Mouse (Mus musculus): ENCODE measurements around the gene Cyb561d2. TPM values are rescaled to one million over a fixed set of nuclear protein-coding genes. Genes with fewer than 3 reads are reported as not detected.
A peak's percentile ranks its signal among the peaks of the same experiment; 100 is the strongest.

The Cyb561d2 gene
- 1 to 10 TPM in 17 of 26 experiments, under 1 TPM in 5, not detected in 4; 0.40 to 4.5 (median 1.5) TPM for total RNA-seq (2018; cell fraction: chromatin; rRNA removed)
- total RNA-seq (2018; cell fraction: cytosol; rRNA removed): 10 to 100 TPM; 10.2 to 18.0 (median 14.8) TPM
- total RNA-seq (2018; cell fraction: nucleus; rRNA removed): 1 to 10 TPM; 2.7 to 9.8 (median 6.4) TPM
- 7.6 to 19.6 TPM (median 16.7 TPM) in 3 replicates for polyA plus RNA-seq (2018)

DNA sequence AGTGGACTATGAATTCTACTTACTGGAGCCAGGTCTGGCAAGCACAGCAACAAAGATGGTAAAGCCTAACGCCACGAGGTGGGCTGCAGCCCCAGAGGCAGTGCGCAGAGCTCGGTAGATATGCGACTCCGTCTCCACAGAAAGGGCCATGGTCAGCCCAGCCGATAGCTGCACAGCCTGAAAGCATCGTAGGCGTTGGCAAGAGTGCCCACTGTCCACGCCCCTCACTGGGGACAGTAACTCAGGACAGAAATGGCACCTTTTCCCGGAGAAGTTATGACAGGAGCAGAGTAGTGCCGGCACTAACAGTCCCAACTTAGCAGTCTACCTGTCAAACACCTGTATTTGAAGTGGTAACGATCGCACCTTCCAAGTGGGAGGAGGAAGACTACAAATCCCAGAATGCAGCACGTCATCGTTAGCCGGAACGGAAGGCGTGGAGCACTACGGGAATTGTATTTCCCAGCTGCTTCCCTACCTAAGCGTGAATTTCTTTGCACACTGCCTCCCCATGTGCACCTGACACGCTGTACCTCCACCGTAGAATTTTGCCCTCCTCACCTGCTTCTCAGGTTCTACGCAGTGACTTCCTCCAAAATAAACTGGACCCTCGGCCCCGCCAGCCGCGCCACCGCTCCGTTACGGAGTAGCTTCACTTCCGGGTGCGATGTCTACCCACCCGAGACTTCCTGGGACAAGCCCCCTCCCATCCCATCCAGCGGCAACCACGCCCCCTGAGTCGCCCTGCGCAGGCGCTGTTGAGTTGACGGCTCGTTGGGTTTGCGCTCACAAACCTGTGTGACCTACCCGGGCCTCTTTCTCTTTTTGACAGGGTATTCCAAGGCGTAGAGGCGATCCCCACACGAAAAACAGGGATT lies at the start of gene Cyb561d2, which contains the start of gene Nprl2:
TSS of gene Cyb561d2 (minus strand) at position 720 of the 878 bp plus-strand sequence.
TSS of gene Nprl2 (plus strand) at position 753 of the 878 bp plus-strand sequence.
- Histone ChIP-seq H3K79me2 (ENCODE audit: inconsistent target) (peaks cover 17% of the 10 kb centered on the region), H3K27ac (peak within 1 kb of the TSS; percentile 72), H3K36me3 (ENCODE audit: inconsistent target) (peaks cover 41% of the 10 kb centered on the region), H3K4me3 (ENCODE audit: inconsistent target) (peak within 1 kb of the TSS; percentile 78)
- WGBS (ENCODE audit: missing documents): 1% methylated on average over 46 of the region's 46 CpGs

DNA sequence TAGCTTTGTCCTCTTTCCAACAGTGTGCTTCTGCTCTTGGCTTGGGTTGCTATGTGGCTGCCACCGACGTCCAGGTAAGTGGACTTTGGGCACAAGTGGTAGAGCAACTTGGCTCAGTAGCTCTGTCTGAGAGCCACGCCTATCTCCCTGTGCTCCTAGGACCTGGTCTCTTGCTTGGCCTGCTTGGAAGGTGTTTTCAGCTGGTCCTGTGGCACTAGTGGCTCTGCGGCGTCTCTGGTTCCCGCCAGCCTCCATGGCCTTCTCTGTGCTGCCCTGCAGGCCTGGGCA lies 48.7 kb upstream of the Cyb561d2 start:
- Histone ChIP-seq H3K27ac (no peak overlapping the region), H3K79me2 (ENCODE audit: inconsistent target) (peaks cover 13% of the 10 kb centered on the region; the same call in 1 of the 2 replicates), H3K36me3 (ENCODE audit: inconsistent target) (peaks cover 16% of the 10 kb centered on the region; the same call in 1 of the 2 replicates), H3K4me3 (ENCODE audit: inconsistent target) (no peak overlapping the region)
- 92% methylated on average over 6 of the region's 6 CpGs for WGBS (ENCODE audit: missing documents)

DNA sequence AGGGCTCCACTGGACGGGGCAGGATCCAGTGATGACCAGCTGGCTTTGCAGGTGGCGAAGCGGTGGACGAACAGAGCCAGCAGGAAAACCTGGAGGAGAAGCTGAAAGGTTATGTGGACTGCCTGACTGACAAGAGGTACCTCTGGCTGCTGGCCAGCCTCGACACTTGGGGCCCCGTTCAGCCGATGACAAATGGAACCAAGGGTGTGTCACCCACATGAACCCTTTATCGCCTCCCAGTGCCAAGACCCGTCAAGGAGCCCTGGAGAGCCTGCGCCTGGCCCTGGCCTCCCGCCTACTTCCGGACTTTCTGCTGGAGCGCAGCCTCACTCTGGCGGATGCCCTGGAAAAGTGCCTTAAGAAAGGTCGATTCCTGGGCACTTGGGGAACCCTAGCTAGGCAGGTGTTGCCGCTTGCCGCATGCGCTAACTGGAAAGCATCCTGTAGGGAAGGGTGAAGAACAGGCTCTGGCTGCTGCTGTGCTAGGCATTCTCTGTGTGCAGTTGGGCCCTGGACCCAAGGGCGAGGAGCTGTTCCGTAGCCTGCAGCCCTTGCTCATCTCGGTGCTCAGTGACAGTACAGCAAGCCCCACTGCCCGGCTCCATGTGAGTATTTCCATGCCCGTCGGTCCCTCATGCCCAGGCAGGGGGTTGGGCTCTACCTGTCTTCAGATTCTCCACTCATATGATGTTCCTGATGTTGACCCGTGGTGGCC lies 48.2 kb upstream of the Cyb561d2 start:
- Histone ChIP-seq H3K36me3 (ENCODE audit: inconsistent target) (peaks cover 16% of the 10 kb centered on the region; the same call in 1 of the 2 replicates), H3K27ac (no peak overlapping the region), H3K4me3 (ENCODE audit: inconsistent target) (no peak overlapping the region), H3K79me2 (ENCODE audit: inconsistent target) (peaks cover 13% of the 10 kb centered on the region; the same call in 1 of the 2 replicates)
- WGBS (ENCODE audit: missing documents): 92% methylated on average over 25 of the region's 25 CpGs

DNA sequence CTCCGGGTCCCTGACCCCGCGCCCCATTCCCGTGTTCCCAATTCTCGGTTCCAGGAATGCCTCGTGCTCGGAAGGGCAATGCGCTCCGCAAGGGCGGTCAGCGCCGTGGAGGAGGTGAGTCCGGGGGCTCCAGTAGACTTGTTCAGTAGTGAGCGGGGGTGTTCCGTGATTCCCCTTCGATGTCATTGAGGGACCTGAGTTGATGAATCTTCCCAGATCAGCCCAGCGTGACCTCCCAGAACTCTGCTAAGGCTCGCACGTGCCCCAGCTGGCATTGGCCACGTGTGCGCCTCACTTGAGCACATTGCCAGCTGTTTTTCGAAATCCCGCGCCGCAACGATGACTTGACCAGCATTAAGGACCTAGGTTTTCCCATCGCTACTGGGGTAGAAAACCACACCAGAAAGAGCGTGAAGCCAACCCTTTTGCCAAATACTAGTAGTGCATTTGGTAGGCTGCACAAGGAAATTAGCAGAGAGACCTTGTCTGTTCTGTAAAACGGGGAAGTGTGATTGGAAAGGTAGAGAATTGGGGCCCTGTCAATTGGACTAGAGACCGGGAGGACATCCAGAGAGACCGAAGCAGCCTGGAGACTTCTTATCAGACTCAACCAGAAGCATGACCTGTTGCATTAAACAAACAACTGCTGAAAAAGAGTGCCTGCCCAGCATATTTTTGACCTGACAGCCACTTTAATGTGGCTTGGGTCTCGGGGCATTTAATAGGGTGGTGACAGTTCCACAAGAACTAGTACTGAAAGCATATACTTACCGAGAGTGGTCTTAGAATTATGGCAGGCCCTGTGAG lies 46.0 kb upstream of the Cyb561d2 start:
- 3% methylated on average over 31 of the region's 33 CpGs for WGBS (ENCODE audit: missing documents)
- peaks cover 16% of the 10 kb centered on the region; the same call in 1 of the 2 replicates for H3K36me3 ChIP-seq (ENCODE audit: inconsistent target)
- H3K27ac ChIP-seq: peak overlapping the region; percentile 32
- H3K79me2 ChIP-seq (ENCODE audit: inconsistent target): peaks cover 13% of the 10 kb centered on the region; the same call in 1 of the 2 replicates
- H3K4me3 ChIP-seq (ENCODE audit: inconsistent target): peak overlapping the region; percentile 63

DNA sequence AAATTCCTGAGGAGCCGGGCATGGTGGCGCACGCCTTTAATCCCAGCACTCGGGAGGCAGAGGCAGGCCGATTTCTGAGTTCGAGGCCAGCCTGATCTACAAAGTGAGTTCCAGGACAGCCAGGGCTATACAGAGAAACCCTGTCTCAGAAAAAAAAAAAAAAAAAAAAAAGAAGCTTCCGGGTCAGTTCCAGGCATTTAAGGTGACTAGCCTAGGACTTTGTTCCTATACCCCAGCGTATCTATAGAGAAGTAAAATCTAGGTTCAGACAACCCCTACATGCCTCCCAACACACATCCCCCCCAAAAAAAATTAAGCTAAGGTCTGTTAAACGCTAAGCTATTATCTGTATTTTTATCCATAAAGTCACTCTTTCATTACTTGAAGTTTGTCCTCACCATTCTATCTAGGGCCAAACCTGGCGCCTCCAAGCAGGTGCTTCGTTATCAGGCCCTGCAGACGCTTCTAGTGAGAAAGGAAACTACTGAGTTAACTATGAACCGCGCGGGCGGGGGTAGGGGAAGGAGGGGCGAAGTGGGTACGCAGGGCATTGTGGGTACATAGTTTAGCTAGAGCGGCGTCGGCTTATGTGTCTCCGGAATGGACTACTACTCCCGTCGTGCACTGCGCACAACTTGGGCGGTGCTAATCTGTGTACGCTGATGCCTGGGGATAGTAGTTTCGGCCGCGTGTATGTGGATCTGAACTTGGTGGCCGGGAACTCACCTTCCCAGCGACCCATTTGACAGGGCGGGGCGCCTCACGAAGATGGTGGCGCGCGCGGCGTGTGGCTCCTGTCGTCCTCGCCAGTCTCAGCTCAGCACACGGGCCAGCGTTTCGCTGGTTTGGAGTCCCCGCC lies 45.2 kb upstream of the Cyb561d2 start, which contains the start of gene Ifrd2:
TSS of gene Ifrd2 (plus strand) at position 669 of the 859 bp plus-strand sequence.
- H3K79me2 ChIP-seq (ENCODE audit: inconsistent target): peaks cover 13% of the 10 kb centered on the region; the same call in 1 of the 2 replicates
- H3K36me3 ChIP-seq (ENCODE audit: inconsistent target): peaks cover 13% of the 10 kb centered on the region; the same call in 1 of the 2 replicates
- 3% methylated on average over 41 of the region's 46 CpGs for WGBS (ENCODE audit: missing documents)
- peak within 1 kb of the TSS; percentile 63 for H3K4me3 ChIP-seq (ENCODE audit: inconsistent target)
- H3K27ac ChIP-seq: peak within 1 kb of the TSS; percentile 32

DNA sequence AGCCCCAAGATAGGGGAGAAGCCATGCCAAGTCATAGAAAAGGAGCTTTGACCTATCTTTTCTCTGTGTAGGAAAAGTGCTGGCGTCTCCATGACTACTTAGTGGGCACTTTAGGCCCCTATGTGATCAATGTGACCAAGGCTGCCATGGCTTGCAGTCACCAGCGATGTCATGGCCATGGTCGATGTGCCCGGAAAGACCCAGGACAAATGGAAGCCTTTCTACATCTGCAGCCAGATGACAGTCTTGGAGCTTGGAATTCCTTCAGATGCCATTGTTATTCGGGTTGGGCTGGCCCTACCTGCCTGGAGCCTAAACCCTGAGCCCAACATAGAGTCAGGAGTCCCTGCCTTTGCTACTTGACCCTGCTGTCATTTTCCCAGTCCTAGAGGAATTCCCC lies 44.5 kb upstream of the Cyb561d2 start:
- no peak overlapping the region for H3K4me3 ChIP-seq (ENCODE audit: inconsistent target)
- WGBS (ENCODE audit: missing documents): 91% methylated on average over 5 of the region's 5 CpGs
- no peak overlapping the region for H3K27ac ChIP-seq
- peaks cover 7% of the 10 kb centered on the region; the same call in 1 of the 2 replicates for H3K36me3 ChIP-seq (ENCODE audit: inconsistent target)
- peaks cover 13% of the 10 kb centered on the region; the same call in 1 of the 2 replicates for H3K79me2 ChIP-seq (ENCODE audit: inconsistent target)

DNA sequence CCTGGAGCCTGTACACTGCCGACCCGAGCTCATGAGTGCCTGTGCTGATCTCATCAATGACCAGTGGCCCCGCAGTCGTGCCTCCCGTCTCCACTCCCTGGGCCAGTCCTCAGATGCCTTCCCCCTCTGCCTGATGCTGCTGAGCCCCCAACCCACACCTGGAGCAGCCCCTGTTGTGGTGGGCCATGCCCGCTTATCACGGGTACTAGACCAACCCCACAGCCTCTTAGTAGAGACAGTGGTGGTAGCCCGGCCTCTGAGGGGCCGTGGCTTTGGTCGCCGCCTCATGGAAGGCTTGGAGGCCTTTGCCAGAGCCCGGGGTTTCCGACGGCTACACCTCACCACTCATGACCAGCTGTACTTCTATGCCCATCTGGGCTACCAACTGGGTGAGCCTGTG lies 41.2 kb upstream of the Cyb561d2 start:
- H3K27ac ChIP-seq: no peak overlapping the region
- 90% methylated on average over 14 of the region's 14 CpGs for WGBS (ENCODE audit: missing documents)
- peaks cover 19% of the 10 kb centered on the region for H3K79me2 ChIP-seq (ENCODE audit: inconsistent target)
- H3K36me3 ChIP-seq (ENCODE audit: inconsistent target): no peaks in the 10 kb centered on the region
- no peak overlapping the region for H3K4me3 ChIP-seq (ENCODE audit: inconsistent target)

DNA sequence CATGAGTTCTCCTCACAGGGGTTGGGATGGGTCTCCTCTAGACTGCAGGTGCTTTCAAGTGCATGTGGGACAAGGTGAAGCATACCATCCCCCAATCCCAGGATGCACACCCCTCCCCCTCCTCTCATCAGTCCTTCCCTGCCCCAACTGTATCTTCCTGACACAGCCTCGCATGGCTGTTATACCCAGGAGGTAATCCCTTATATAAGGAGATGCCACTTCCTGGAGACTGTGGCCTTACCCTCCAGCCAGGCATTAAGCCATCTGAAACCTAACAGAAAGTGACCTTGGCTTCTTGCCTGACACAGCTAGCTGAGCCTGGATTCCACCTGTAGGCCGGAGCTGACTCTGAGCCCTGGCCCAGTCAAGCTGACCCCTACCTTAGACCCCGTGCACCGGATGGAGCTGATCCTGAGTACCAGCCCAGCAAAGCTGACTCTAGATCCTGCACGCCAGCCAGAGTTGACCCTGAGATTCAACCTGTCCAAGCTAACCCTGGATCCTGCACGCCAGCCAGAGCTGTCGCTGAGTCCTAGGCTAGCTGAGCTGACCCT lies 40.6 kb upstream of the Cyb561d2 start:
- Histone ChIP-seq H3K27ac (no peak overlapping the region), H3K4me3 (ENCODE audit: inconsistent target) (no peak overlapping the region), H3K79me2 (ENCODE audit: inconsistent target) (peaks cover 21% of the 10 kb centered on the region), H3K36me3 (ENCODE audit: inconsistent target) (no peaks in the 10 kb centered on the region)
- 88% methylated on average over 7 of the region's 7 CpGs for WGBS (ENCODE audit: missing documents)

DNA sequence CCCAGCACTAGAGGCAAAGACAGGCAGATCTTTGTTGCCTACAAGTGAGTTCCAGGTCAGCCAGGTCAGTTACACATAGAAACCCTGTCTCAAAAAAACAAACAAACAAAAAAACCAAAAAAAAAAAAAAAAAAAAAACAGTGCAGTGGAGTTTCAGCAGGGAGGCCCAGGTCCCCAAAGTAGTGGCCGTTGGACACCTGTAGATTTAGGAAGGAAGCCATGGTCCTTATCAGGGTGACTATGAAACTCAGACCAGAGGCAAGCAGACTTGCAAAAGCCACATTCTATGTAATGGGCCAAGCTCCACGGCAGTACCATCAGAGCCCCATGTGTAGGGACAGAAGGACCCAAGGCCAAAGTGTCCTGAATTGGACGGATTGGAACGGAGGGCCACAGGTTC lies 39.6 kb upstream of the Cyb561d2 start:
- 40% methylated on average over 4 of the region's 4 CpGs for WGBS (ENCODE audit: missing documents)
- H3K79me2 ChIP-seq (ENCODE audit: inconsistent target): peaks cover 29% of the 10 kb centered on the region
- no peaks in the 10 kb centered on the region for H3K36me3 ChIP-seq (ENCODE audit: inconsistent target)
- peak overlapping the region; percentile 95 for H3K27ac ChIP-seq
- peak overlapping the region; percentile 83 for H3K4me3 ChIP-seq (ENCODE audit: inconsistent target)

DNA sequence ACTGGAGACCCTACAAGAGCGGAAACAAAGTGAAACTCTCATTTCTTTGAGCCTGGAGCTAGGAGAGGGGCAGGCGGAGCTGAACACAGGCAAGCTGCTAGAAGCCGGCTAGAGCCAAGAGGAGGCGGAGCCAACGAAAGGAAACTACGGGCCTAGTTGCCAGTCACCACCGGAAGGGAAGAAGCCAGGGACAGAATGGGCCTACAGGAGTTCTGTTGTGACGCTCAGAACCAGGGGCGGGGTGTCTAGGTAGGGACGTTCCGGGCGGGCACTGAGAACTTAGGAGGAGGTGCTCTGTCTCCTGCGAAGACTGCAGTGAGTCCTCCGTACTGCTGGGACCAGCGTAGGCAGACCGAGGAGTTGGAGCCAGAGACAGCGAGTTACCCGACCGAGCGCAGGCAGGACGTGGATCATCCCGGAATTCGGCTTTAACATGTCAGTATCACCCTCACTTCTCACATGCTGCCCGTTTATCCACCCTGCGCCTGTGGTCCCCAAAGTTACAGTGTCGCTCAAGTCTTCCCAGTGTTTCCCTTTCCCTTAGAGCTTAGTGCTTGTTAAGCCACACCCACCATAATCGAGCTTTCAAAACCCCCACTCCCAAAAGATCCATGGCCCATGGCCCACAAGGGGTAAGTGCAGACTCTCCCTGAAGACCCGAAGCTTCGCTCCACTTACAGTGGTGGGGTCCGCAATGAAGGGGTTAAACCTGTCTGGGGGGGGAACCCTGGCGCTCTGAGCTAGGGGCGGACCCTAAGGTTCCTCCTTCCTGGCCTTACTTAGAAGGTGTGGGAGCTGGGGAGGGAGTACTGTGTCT lies 38.7 kb upstream of the Cyb561d2 start, which contains the start of gene Hyal3:
TSS of gene Hyal3 (plus strand) at position 318 of the 817 bp plus-strand sequence.
- H3K79me2 ChIP-seq (ENCODE audit: inconsistent target): peaks cover 29% of the 10 kb centered on the region
- H3K36me3 ChIP-seq (ENCODE audit: inconsistent target): no peaks in the 10 kb centered on the region
- peak within 1 kb of the TSS; percentile 83 for H3K4me3 ChIP-seq (ENCODE audit: inconsistent target)
- peak within 1 kb of the TSS; percentile 95 for H3K27ac ChIP-seq
- under 1% methylated on average over 32 of the region's 32 CpGs for WGBS (ENCODE audit: missing documents)

DNA sequence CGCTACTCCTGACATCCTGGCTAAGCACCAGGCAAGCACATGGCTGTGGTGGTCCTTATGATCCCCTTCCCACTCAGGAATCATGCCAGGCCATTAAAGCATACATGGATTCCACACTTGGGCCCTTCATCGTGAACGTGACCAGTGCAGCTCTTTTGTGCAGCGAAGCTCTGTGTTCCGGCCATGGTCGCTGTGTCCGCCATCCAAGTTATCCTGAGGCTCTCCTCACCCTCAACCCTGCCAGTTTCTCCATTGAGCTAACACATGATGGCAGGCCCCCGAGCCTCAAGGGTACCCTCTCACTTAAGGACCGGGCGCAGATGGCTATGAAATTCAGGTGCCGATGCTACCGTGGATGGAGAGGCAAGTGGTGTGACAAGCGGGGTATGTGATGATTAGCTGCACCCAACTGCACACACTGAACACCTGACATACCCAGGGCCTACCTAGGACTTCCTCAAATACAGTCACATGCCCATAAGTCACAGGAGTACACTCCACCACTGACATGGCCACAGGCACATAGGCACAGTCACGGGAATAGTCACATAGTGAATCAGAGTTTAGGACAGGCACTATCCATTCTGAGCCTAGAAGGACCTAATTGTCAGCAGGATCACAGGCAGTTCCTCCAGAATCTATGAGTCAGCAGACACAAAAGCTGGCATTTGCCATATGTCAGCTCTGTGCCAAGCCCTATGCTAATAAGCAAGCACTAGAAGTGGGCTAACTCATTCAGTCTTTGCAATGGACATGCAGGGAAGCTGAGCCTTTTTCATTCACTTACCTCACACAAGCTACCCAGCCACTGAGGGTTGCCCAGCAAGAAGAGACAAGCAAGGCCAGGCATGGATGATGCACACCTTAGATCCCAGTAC lies 37.3 kb upstream of the Cyb561d2 start:
- Histone ChIP-seq H3K36me3 (ENCODE audit: inconsistent target) (no peaks in the 10 kb centered on the region), H3K4me3 (ENCODE audit: inconsistent target) (peak overlapping the region; percentile 83; the same call in 1 of the 2 replicates), H3K79me2 (ENCODE audit: inconsistent target) (peaks cover 29% of the 10 kb centered on the region), H3K27ac (peak overlapping the region; percentile 95)
- WGBS (ENCODE audit: missing documents): 84% methylated on average over 14 of the region's 14 CpGs

All from macrophage (primary cell).